Comparison of ENCODE assay signal across 10 mouse cellular contexts in the genomic region with DNA sequence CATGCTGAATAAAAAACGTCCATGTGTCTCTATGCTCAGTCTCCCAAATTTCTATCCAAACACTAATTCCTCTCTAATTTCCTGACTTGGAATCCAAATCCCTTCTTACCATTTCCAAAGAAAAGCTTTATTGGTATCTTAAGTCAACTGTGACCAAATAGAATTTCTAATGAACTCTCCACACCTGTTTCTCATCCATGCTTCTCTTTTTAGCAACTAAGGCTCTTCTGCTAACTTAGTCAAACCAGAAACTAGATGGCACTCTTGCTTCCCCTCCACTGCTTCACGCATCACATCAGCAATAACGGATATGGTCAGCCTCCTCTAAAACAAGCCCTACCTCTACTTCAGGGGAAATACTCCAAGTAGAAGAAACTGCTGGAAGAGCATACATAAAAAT. TPM values are rescaled to one million over a fixed set of nuclear protein-coding genes. Genes with fewer than 3 reads are reported as not detected.
DNase-seq lines count a peak whose midpoint lies in the region; ATAC-seq and TF ChIP-seq lines count a peak whose summit lies in the region.
"Had no signal": no experiment of that assay in that cellular context is flagged by ENCODE, and none has a peak within 500 bp of the region (broad histone marks: within the 10 kb centered on the region; RNA-seq: fewer than 3 reads in every experiment).

No protein-coding gene starts in this region.

- no peaks in the 10 kb centered on the region for H3K27me3 ChIP-seq in midbrain, postnatal 0 days (ENCODE audit: insufficient read depth, low read length)
- no peaks in the 10 kb centered on the region for H3K27me3 ChIP-seq in midbrain, embryonic 11.5 days (ENCODE audit: control insufficient read depth, insufficient read depth, low read length)
- H3K27me3 ChIP-seq in embryonic facial prominence, embryonic 14.5 days (replicated peaks; ENCODE audit: control insufficient read depth, insufficient read depth, low read length), result no peaks in the 10 kb centered on the region
- H3K27me3 ChIP-seq: embryonic facial prominence, embryonic 15.5 days; midbrain, embryonic 15.5 days had no signal

- no peak overlapping the region for H3K4me3 ChIP-seq in gastrocnemius, adult 2 months
- H3K4me3 ChIP-seq in midbrain, postnatal 0 days (ENCODE audit: low read depth, low read length), result no peak overlapping the region
- H3K4me3 ChIP-seq in midbrain, embryonic 11.5 days (ENCODE audit: low read depth, low read length), result no peak overlapping the region
- no peak overlapping the region for H3K4me3 ChIP-seq in embryonic facial prominence, embryonic 14.5 days (ENCODE audit: low read depth, low read length)
- H3K4me3 ChIP-seq in lung, adult 2 months (replicated peaks; ENCODE audit: extremely low read depth, low read depth, low read length), result no peak overlapping the region
- H3K4me3 ChIP-seq: embryonic facial prominence, embryonic 15.5 days; midbrain, embryonic 15.5 days had no signal

- peak; percentile 21; the same call in 1 of the 2 replicates for TF ChIP-seq CTCF in gastrocnemius, adult 2 months (IDR thresholded peaks at IDR 0.05)
- peak; percentile 59 for TF ChIP-seq CTCF in midbrain, postnatal 0 days (IDR thresholded peaks at IDR 0.05)
- TF ChIP-seq CTCF in lung, adult 2 months (IDR thresholded peaks at IDR 0.05; ENCODE audit: insufficient read depth, low read length), result no peak

- no peaks in the 10 kb centered on the region for H3K9me3 ChIP-seq in midbrain, postnatal 0 days (ENCODE audit: low read length)
- no peaks in the 10 kb centered on the region for H3K9me3 ChIP-seq in midbrain, embryonic 11.5 days (ENCODE audit: control insufficient read depth, low read length)
- no peaks in the 10 kb centered on the region for H3K9me3 ChIP-seq in embryonic facial prominence, embryonic 14.5 days (ENCODE audit: control insufficient read depth, low read length)
- H3K9me3 ChIP-seq: embryonic facial prominence, embryonic 15.5 days; midbrain, embryonic 15.5 days had no signal

- no peak for DNase-seq in gastrocnemius, adult 2 months
- no peak for DNase-seq in gastrocnemius, postnatal 36 days
- DNase-seq in midbrain, postnatal 0 days (ENCODE audit: low spot score), result peak; percentile 1
- no peak for DNase-seq in midbrain, embryonic 11.5 days (ENCODE audit: low spot score, missing footprints)
- peak; percentile 12 for DNase-seq in embryonic facial prominence, embryonic 14.5 days (ENCODE audit: low spot score)
- DNase-seq in spleen, postnatal 4 days (ENCODE audit: low spot score in 2 of 2), result no peak
- no peak for DNase-seq in lung, adult 2 months

- TF ChIP-seq POLR2A in lung, adult 2 months (IDR thresholded peaks at IDR 0.05; ENCODE audit: borderline replicate concordance, extremely low read depth, low read depth, low read length), result no peak

- H3K27ac ChIP-seq in gastrocnemius, adult 2 months, result no peak overlapping the region
- H3K27ac ChIP-seq in midbrain, postnatal 0 days (ENCODE audit: low read depth, low read length), result no peak overlapping the region
- H3K27ac ChIP-seq in midbrain, embryonic 11.5 days (ENCODE audit: low read depth, low read length), result no peak overlapping the region
- no peak overlapping the region for H3K27ac ChIP-seq in embryonic facial prominence, embryonic 14.5 days (replicated peaks; ENCODE audit: low read depth, low read length)
- H3K27ac ChIP-seq: embryonic facial prominence, embryonic 15.5 days; midbrain, embryonic 15.5 days had no signal

- H3K4me1 ChIP-seq in midbrain, postnatal 0 days (ENCODE audit: insufficient read depth, low read length), result no peaks in the 10 kb centered on the region
- no peaks in the 10 kb centered on the region for H3K4me1 ChIP-seq in midbrain, embryonic 11.5 days (ENCODE audit: control insufficient read depth, insufficient read depth, low read length)
- no peaks in the 10 kb centered on the region for H3K4me1 ChIP-seq in embryonic facial prominence, embryonic 14.5 days (ENCODE audit: control insufficient read depth, insufficient read depth, low read length)
- H3K4me1 ChIP-seq in lung, adult 2 months (ENCODE audit: control insufficient read depth, insufficient read depth, low read length), result no peaks in the 10 kb centered on the region
- H3K4me1 ChIP-seq: midbrain, embryonic 15.5 days had no signal

- intact Hi-C loops in gastrocnemius, adult 2 months (cut with DNase I), result loop anchor here (5.0 kb wide), 2 partner anchors 193 to 453 kb away; no protein-coding TSS in a partner anchor
- intact Hi-C loops in gastrocnemius, postnatal 36 days (cut with DNase I), result loop anchor here (10.0 kb wide), 1 partner anchor 431 kb away; no protein-coding TSS in a partner anchor

- H3K4me2 ChIP-seq in midbrain, postnatal 0 days (ENCODE audit: low read depth, low read length, poor library complexity, severe bottlenecking), result no peak overlapping the region
- no peak overlapping the region for H3K4me2 ChIP-seq in midbrain, embryonic 11.5 days
- H3K4me2 ChIP-seq in embryonic facial prominence, embryonic 14.5 days (ENCODE audit: low read depth, low read length), result no peak overlapping the region
- H3K4me2 ChIP-seq: embryonic facial prominence, embryonic 15.5 days; liver, embryonic 11.5 days; midbrain, embryonic 15.5 days had no signal

- no peaks in the 10 kb centered on the region for H3K36me3 ChIP-seq in midbrain, postnatal 0 days (ENCODE audit: insufficient read depth, low read length)
- H3K36me3 ChIP-seq in midbrain, embryonic 11.5 days (ENCODE audit: control insufficient read depth, insufficient read depth, low read length), result no peaks in the 10 kb centered on the region
- H3K36me3 ChIP-seq in embryonic facial prominence, embryonic 14.5 days (ENCODE audit: control insufficient read depth, insufficient read depth, low read length), result no peaks in the 10 kb centered on the region
- H3K36me3 ChIP-seq: embryonic facial prominence, embryonic 15.5 days; midbrain, embryonic 15.5 days had no signal

- ATAC-seq in midbrain, postnatal 0 days (ENCODE audit: low FRiP score), result no peak
- no peak for ATAC-seq in midbrain, embryonic 11.5 days (ENCODE audit: low FRiP score)
- no peak for ATAC-seq in embryonic facial prominence, embryonic 14.5 days (ENCODE audit: low read depth)
- ATAC-seq: midbrain, embryonic 15.5 days had no signal

- H3K9ac ChIP-seq in midbrain, postnatal 0 days (replicated peaks; ENCODE audit: low read length, poor library complexity, severe bottlenecking), result no peak overlapping the region
- H3K9ac ChIP-seq in midbrain, embryonic 11.5 days (ENCODE audit: low read length), result no peak overlapping the region
- H3K9ac ChIP-seq in embryonic facial prominence, embryonic 14.5 days (ENCODE audit: low read depth, low read length), result no peak overlapping the region
- H3K9ac ChIP-seq: embryonic facial prominence, embryonic 15.5 days; midbrain, embryonic 15.5 days had no signal

- WGBS in midbrain, postnatal 0 days, result 36% methylated on average over 3 of the region's 3 CpGs
- WGBS in midbrain, embryonic 11.5 days, result 55% methylated on average over 3 of the region's 3 CpGs
- 27% methylated on average over 3 of the region's 3 CpGs for WGBS in embryonic facial prominence, embryonic 14.5 days
- WGBS in lung, adult 2 months, result 32% methylated on average over 3 of the region's 3 CpGs

RNA-seq across cellular contexts. Expression of a gene that starts 49.0 kb away (rescaled TPM):
- 10 to 100 TPM in 1 of 2 experiments, 1 to 10 TPM in 1; 7.7 to 15.3 TPM for total RNA-seq in gastrocnemius, adult 2 months (2021)
- total RNA-seq in gastrocnemius, postnatal 36 days (2021), result 10 to 100 TPM in 1 of 2 experiments, 1 to 10 TPM in 1; 9.1 to 11.7 TPM
- total RNA-seq in midbrain, postnatal 0 days (2014; rRNA removed), result 110 and 152 TPM in 2 replicates
- polyA plus RNA-seq in midbrain, postnatal 0 days (2015; fragmentation: Nextera tagmentation; extraction: Ambion mirVana), result 30.8 and 34.1 TPM in 2 replicates
- 12.2 and 12.8 TPM in 2 replicates for polyA plus RNA-seq in midbrain, embryonic 11.5 days (2014; fragmentation: Nextera tagmentation; extraction: Ambion mirVana)
- polyA plus RNA-seq in embryonic facial prominence, embryonic 14.5 days (2014; fragmentation: Nextera tagmentation; extraction: Ambion mirVana), result 16.3 and 18.9 TPM in 2 replicates
- 15.7 and 25.6 TPM in 2 replicates for polyA plus RNA-seq in lung, adult 2 months (2012; rRNA removed)

Comparison
In these comparisons a context has a peak if more than half of its experiments do, and no peak if none do; other contexts are left out.
1. DNase-seq: peak in midbrain, postnatal 0 days (single experiment) and embryonic facial prominence, embryonic 14.5 days (single experiment); none in gastrocnemius, adult 2 months (single experiment), gastrocnemius, postnatal 36 days (0 of 2), midbrain, embryonic 11.5 days (single experiment), spleen, postnatal 4 days (0 of 2) and lung, adult 2 months (single experiment).